Mouse (Mus musculus): Measurements from ENCODE around the gene Slc17a7.

DNA sequence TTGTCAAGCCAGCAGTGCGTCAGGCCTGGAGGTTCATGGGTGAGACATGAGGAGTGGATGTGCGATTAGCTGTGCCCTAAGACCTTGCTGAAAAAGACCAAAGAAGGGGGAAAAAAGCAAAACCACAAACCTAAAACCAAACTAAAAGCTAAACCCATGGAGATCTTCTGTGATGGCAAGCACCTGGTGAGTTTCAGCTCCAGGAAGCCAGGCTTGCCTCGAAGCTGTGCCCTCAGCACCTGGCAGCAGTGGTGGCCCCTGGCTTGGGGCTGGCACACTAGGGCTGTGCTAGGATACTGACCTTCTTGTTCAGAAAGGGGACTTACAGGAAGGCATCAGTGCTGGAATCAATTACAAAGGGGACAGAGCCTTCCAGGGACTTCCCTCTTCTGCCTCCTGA lies 22.4 kb upstream of the Slc17a7 start:
- TF ChIP-seq POLR2A (IDR thresholded peaks at IDR 0.05; ENCODE audit: low read depth, low read length) = no peak
- TF ChIP-seq CTCF (IDR thresholded peaks at IDR 0.05; ENCODE audit: extremely low read depth, insufficient read depth, insufficient read length, insufficient replicate concordance) = no peak

Data from spleen, adult 2 months (tissue).